Mouse (Mus musculus) activated CD4-positive, CD25-positive, alpha-beta regulatory T cell, adult 9 weeks (primary cell): Measurements from ENCODE around the gene Extl2. TPM values are rescaled to one million over a fixed set of nuclear protein-coding genes. Genes with fewer than 3 reads are reported as not detected.

Experiments used
- polyA plus RNA-seq: library from polyadenylated mRNA; unstranded; fragments of 100-300 nt; shearing (Covaris generic); gene quantifications from one replicate; pipeline ENCODE4 v1.2.1, GENCODE M21; 2017

Gene Extl2
- 5.2 TPM for polyA plus RNA-seq

GRCm38 (mm10) chr3:116006978-116007940 is at the start of gene Extl2, which contains the start of gene Slc30a7:
TSS of gene Extl2 (plus strand) at chr3:116007462.
TSS of gene Slc30a7 (minus strand) at chr3:116007406.

Other genes with a start within 250 kb of the Extl2 start
- gene Dph5, start 119.6 kb upstream of the Extl2 start, polyA plus RNA-seq: 75.6 TPM
- 74.1 TPM for gene Slc30a7, start 56 bp upstream of the Extl2 start, polyA plus RNA-seq
- gene Vcam1, start 122.2 kb downstream of the Extl2 start, polyA plus RNA-seq: 12.5 TPM
- not detected for gene Gpr88, start 246.0 kb downstream of the Extl2 start, polyA plus RNA-seq